Mouse (Mus musculus) spleen, embryonic (tissue): ENCODE measurements around the gene Osm.

ENCODE experiments used
- CTCF ChIA-PET: fragments of 350-600 bp; sonication (Branson Sonifier 250); formaldehyde crosslinking; loops from one replicate; lab custom pipeline; 2022; lab: Charles Lee

Gene Osm

DNA sequence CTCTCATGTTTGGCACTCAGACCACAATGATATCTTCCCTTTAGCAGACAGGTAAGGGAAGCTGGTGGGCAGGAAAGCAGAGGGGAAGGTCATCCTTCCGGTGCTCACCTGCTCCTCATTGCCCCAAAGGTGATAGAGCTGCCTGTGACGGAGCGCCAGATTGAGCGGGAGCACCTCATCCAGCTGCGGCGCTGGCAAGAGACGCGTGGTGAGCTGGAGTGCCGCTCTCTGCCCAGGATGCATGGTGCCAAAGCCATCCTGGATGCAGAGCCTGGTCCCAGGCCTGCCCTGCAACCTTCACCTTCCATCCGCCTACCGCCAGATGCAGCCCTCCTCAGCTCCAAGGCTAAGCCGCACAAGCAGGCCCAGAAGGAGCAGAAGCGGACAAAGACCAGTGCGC, 21.6 kb upstream of the Osm start:
- CTCF ChIA-PET, result interaction anchor here (0.6 kb wide), 1 partner anchor 46 kb away, joined by 5 read pairs; no protein-coding TSS in a partner anchor

DNA sequence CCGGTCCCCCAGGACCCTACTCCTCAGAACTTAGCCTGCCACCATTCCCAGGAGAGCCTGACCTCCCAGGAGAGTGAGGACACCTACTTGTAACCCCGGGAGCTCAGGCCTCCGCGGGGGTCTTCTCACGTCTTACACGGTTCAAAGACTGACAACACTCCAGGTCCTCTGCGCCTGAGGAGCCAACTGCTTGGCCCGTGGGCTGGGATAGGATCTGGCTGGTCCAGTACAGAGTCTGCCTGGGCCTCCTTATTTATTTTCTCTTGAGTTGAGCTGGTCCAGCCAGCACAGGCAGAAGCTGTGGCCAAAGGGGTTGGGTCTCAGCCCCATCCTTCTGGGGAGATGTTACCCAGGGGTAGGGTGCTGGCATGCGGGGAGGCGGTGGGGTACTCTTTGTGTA, 21.2 kb upstream of the Osm start:
- CTCF ChIA-PET, result no interaction called here

DNA sequence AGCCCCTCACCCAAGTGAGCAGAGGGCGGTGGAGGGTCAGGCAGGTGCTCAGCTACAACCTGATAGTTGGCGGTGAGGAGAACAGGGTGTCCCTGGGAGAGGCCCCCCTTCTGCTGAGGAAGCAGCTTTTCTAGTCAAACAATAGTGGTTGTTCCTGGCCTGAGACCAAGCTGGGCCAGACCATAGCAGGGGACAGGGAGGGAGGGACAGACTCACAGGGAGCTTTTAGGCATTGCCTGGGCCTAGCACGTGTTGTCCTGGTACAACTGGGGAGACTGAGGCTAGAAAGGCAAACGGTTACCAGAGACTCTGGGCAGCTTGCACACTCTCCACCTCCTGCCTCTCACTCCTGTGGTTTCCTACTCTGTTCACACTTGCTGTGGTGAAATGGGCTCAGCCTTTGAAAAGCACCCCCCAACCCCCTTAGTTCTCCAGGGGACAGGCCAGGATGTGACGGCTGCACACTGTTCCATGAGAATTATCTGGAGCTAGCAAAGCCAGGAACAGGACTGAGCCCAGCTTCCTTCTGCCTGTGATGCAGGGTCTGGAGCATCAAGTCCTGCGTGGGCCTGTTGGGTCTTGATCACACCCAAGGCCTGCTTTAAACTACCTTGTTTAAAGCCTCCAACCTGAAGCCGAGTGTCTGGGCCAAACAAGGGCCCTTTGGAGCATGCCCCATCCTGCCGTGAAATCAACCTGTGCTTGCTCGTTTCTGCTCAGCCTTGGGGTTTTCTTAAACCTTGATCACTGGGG, 19.8 kb upstream of the Osm start:
- CTCF ChIA-PET, result interaction anchor here (0.6 to 0.9 kb wide), 2 partner anchors 20 to 47 kb away, joined by 3 to 12 read pairs; no protein-coding TSS in a partner anchor

DNA sequence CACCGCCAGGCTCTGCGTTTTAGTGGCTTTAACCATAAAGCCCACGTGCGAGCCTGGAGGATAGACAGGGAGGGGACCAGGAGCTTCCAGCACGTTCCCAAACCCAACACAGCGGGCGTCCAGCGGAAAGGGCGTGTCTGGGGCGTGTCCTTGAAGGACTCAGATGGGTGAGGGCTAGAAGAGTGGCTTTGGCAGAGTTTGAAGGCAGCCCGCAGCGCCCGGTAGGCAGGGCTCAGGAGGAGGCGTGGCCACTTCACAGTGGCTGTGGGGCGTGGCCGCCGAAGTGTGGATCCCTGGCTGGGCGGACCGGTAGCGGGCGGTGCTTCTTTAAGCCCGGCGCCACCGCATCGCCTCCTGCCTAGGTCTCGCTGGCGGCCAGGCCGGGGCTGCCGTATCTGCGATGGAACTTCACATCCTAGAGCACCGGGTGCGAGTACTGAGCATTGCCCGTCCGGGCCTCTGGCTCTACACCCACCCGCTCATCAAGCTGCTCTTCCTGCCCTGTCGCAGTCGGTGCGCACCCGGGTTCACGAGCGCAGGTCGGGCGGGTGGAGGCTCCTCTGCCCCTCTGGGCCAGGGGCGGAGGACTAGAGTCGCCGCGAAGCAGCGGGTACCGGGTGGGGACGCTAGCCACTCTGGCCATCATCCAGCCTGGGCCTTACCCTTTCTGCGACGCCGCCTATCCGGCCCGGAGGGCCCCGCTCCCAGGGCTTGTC, 18.1 kb upstream of the Osm start, which contains the start of gene Castor1:
Castor1 (plus strand) TSS at position 312 of the 716 bp plus-strand sequence.
- CTCF ChIA-PET, result interaction anchor here (0.8 to 2.0 kb wide), 4 partner anchors 41 to 204 kb away, joined by 4 to 11 read pairs (median 7); partner anchors contain the start of gene Rnf215

DNA sequence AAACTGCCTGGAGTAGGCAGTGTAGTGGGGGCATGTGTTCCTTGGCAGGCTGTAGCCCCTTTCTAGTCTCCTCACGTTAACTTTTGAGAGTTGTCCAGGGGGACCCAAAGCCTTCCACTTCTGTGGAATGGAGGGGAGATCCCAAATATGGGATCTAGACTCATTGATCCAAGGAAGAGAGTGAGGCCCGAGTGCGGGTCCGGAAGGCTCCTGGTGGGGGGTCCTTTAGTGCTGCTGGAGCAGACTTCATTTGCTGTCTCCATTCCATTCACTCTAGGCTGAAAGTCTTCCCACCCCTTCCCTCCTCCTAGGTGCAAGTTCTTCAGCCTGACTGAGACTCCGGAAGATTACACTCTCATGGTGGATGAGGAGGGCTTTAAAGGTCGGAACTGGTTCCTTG, 17.6 kb upstream of the Osm start:
- CTCF ChIA-PET, result interaction anchor here (0.6 to 2.0 kb wide), 7 partner anchors 26 to 203 kb away, joined by 3 to 11 read pairs (median 4); partner anchors contain the start of gene Rnf215

DNA sequence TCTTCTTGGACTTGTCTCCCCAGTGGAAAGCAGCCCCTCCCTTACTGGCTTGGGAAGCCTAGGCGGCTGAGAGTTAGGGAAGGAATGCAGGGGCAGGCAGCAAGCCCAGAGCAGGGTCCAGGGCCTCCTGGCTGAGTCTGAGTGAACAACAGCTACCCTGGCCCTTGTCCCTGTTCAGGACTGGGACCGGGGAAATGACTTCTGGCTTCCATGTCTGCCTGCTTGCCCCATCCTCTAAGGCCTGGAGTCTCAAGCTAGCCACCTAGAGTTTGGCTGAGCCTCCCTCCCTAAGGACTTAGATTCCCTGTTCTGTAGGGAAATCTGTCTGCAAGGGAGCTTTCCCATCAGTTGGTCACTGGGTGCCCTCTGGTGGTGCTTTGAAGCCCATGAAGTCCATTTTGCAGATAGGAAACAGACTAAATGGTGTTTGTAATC, 16.9 kb upstream of the Osm start:
- CTCF ChIA-PET, result interaction anchor here (0.5 to 2.0 kb wide), 12 partner anchors 21 to 203 kb away, joined by 3 to 11 read pairs (median 3); partner anchors contain the start of gene Rnf215

DNA sequence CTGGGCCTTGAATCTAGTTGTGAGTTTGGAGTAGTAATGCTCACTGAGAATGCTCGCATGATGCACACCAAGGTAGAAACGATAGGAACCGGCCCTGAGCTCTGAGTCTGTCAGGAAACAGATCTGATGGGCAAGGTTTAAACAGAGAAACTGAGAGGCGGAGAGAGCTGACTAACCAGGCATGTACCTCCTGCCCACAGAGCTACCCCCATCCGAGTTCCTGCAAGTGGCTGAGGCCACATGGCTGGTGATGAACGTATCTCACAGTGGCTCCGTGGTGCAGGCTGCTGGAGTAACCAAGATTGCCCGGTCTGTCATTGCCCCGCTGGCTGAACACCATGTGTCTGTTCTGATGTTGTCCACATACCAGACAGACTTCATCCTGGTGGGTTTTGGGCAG, 16.3 kb upstream of the Osm start:
- CTCF ChIA-PET, result interaction anchor here (0.5 to 2.0 kb wide), 10 partner anchors 20 to 202 kb away, joined by 3 to 11 read pairs (median 3); partner anchors contain the start of gene Rnf215

DNA sequence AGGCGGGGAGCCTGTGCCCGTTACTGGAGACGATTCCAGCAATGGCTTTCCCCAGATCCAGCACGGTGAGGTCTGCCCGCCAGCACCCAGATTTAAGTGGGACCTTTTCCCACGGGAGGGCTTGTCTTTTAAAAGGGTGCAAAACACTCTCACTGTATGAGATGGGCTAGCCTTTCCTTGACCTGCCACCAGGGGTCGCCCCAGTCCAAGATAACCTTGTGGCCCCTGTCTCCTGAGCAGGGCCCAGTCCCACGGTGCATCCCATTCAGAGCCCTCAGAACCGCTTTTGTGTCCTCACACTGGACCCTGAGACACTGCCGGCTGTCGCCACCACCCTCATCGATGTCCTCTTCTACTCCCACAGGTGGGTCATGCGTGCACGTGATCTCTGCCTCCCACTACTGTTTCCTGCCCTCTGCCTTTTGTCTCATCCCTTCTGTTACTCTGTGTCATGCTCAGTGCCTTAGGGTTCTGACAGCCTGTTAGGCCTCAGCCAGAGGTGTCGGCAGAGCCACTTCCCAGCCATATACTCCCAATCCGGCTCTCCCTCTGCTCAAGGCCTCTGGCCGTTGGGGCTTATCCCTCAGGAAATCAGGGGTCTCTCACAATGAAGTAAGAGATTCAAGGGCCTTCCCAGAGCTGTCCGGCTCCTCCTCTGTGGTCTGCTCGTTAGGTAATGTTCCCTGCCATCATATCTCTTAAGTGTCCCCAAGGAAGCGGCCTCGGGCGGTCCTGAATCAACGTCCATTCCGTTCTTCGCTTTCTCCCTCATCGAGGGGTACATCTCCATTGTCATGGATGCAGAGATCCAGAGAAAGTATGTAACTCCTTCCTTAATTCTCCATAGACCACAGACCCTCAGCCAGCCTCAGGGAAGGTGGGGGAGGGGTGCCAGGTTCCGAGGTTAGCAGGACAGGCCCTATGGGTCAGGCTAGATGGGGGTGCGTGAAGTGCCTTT, 15.5 kb upstream of the Osm start:
- CTCF ChIA-PET, result interaction anchor here (0.6 to 2.0 kb wide), 4 partner anchors 39 to 201 kb away, joined by 3 to 11 read pairs (median 7); partner anchors contain the start of gene Rnf215

DNA sequence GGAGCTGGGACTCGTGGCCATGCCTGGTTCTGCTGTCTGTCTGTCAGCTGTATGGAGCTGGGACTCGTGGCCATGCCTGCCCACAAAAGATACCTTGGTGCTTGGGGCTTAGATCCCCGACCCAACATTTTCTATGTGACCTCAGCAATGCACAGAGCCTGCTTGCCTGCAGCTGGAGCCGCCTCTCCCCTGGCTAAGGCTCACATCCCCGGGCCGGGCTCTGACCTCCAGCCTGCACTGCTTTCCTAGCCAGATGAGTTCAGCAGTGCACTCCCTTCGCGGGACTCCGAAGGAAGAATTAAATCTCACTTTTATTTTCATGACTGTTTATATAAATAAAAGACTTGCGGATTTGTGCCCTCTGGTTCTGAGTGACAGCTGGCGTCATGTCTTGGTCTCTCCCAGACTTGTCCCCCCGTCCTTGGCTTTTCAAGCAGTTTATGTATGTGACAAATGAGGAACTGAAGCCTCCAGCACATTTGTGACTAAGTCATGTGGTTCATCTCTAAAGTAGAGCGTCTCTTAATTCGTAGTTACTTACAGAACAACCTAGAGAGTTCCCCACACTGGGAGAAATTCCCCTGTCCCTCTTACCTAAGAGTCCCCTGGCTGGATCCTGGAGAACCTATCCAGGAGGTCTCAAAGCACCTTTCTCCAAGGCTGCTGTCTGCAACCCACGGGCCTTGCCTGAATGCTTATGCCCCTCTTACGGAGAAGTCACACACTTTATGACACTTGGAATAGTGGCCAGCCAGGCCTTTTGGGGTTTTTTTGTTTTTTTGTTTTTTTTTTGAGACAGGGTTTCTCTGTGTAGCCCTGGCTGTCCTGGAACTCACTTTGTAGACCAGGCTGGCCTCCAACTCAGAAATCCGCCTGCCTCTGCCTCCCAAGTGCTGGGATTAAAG, 13.9 kb upstream of the Osm start:
- CTCF ChIA-PET, result no interaction called here

DNA sequence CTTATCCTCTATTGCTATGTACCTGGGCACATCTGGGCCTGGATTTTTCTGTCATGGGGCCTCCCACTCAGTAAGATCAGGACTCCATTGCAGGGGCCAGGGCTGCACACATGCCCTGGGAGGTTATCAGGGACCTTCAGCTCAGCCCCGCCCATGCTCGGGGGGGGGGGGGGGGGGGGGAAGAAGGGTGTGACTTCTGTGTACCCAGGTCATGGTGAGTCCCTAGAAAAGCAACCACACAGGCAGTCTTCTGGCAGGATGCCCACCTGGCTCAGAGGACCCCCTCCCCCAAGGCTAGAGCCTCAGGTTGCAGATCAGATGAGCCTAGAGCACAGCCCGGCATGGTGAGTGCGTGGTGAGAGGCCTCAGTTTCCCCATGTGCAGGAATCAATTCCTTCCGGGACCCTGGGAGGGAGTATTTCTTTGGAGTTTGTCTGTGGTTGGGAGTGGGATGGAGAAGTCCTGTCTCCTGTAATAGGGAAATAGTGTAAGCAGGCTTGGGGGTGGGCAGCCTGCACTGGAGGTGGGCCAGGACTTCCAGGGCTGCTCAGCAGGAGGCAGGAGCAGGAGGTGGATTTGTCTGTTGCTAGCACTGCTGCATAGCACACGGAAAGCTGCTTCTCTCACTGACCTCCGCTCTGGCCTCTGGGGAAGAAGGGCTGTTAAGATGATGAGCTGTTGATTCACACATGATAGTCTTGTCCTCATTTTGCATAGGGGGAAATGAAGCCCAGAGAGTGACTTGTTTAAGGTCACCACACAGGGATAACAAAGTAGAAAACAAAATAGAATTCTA, 12.6 kb upstream of the Osm start:
- CTCF ChIA-PET, result interaction anchor here (0.6 to 0.7 kb wide), 2 partner anchors 176 to 774 kb away, joined by 4 to 5 read pairs; no protein-coding TSS in a partner anchor

DNA sequence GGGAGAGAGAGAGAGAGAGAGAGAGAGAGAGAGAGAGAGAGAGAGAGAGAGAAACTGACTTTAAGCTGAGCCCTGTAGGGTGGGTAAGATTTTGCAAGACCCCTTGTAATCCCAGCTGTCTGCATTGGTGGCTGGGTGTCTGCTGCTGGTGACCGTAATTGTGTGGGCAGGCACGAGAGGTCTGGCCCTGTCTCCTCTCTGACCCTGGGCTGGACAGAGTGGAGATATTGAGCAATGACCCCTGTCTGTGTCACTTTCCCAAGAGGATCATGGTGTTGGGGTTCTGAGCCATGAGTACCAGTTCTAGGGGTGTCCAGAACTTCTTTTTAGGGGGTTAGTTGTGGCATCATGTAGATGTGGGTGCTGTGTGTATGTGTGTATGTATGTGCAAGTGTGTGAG, 12.0 kb upstream of the Osm start:
- CTCF ChIA-PET, result no interaction called here

DNA sequence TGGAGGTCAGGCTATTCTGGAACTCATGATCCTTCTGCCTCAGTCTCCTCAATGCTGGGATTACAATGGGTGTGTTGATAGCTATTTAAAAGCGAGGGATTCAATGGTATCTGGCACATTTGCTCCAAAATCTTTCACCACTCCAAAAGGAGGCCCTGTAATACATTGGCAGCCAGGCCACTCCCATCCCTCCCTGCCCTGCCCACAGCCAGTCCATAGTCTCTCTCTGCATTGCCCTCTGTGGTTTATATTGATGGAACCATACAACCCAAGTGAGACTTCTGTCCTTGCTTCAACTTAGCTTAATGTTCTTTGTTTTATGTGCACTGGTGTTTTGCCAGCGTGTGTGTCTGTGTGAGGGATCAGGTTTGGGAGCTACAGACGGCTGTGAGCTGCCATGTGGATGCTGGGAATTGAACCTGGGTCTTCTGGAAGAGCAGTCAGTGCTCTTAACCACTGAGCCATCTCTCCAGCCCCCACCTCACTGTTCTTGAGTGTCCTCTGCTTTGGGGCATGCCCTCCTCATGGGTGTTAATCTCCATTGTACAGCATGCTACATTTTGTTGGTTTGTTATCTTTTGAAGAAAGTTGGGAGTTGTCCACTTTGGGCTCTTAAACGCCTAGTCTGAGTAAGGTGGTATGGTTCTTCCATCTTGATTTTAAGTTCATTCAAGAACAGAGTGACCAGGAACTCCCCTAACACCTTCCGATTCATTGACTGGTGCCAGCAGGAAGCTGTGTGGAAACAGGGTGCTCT, 9.5 kb upstream of the Osm start:
- CTCF ChIA-PET, result no interaction called here

DNA sequence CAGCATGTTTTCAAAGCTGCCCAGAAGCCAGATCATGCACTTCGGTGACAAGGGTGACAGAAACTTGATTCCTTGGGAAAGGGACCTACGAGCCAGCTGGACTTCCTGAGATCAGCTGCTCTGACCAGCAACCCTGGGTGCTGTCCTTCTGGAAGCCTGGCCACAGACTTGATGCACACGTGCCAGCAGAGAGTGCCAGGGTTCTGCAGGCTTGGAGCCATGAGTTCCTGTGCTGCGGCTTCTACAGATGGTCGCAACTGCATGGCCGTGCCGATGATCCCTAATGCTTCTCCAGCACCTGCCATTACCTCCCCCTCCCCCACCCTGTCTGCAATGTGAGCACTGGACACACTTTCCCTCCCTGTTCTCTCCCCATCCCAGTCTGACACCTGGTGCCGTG, 7.8 kb upstream of the Osm start:
- CTCF ChIA-PET, result no interaction called here

DNA sequence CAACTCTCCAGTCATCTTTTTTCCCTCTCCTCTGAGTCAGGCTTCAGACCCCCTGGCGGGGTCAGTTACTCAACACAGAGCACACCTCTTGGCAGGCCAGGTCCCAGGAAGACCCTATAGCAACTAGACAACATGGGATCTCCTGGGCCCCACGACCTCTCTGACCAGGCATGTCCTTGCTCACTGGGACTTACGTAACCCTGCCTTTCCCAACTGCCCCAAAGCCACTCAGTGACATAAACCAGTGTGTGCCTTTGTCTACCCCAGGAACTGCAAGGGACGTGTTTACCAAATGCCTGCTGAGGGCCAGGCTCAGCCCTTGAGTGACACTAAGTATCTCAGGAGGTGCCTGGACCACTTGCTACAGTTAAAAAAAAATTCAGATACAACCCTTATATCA, 6.4 kb upstream of the Osm start:
- CTCF ChIA-PET, result no interaction called here

DNA sequence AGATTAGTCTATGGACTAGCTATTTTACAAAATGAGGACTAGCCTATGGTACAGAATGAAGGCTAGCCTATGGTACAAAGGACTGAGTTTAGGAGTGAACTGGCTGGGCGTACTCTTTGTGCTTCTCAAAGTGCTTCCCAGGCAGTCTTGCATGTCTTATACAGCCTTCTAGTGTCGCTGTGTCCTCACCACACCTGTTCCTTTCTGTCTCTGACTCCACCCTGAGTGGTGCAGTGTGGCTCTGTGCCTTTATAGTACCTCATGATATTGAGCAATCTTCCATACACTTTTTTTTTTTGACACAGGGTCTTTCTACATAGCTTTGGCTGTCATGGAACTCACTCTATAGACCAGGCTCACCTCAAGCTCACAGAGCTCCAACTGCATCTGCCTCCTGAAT, 4.8 kb upstream of the Osm start:
- CTCF ChIA-PET, result no interaction called here

DNA sequence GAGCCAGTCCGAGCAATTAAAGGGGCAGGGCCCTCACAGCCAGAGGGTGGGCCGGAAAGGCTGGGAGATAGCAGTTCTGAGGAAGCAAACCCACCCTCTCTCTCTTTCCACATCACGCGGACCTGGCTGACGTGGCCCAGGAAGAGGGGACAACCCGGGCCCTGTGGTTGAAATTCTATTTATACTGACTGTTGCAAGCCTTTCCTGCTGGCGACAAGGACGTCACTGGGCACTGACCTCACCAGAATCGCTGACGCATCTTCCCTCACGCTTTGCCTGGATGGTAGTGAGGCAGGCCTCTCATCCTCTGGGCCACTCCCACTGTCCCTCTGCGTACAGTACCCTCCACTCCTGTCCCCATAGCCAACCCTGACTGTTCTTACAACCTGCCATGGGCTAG, 3.6 kb upstream of the Osm start:
- CTCF ChIA-PET, result no interaction called here

DNA sequence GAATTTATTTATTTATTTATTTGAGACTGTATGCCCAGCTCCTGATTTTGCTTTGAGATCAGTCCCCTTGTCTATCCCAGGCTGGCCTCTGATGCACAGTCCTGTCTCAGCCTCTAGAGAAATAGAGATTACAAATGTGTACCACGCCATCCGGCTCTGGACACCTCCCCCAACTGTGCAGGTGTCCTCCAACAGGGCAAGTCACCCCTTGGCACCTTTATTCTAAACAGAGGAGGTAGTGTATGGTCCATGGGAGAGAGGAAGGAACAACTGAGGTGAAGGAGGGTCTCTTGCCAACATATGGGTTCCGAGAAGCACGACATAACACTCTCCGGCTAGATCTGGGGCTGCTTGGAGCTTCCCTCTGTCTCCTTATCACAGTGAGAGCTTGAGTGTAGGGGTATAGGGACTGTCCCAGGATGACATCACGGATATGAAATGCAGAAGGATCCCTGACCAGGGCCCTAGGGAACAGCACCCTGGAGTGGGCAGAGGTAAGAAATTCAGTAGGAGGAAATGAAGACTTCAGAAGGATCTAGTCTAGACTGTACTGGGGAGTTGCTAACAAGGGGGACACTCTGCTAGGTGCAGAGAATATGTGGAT, 1.1 kb upstream of the Osm start:
- CTCF ChIA-PET, result interaction anchor here (0.7 kb wide), 1 partner anchor 177 kb away, joined by 4 read pairs; no protein-coding TSS in a partner anchor

DNA sequence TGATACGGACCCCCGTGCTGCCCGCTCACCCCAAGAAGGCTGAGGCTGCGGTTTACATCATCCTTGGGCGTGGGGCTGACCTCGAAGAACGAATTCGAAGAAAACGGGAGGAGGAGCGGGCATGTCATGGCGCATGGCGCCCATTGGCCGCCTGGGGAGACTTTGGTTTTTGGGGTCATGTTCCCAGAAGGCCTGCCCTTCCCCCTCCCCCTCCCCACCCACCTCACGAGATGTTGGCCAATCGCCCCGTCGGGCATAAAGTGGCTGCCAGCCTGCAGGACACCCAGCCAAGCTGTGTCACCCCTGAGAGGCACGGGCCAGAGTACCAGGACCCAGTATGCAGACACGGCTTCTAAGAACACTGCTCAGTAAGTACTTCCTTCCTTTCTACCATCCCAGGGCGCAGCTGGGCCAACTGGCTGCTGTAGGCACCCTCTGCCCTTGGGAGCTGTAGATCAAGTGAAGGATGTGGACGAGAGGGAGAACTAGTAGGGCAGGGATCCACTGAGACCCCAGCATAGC, 387 bp downstream of the Osm start:
- CTCF ChIA-PET, result no interaction called here
